Mouse (Mus musculus): Measurements from ENCODE around the gene Bach2. TPM values are rescaled to one million over a fixed set of nuclear protein-coding genes. Genes with fewer than 3 reads are reported as not detected.
A peak's percentile ranks its signal among the peaks of the same experiment; 100 is the strongest.

Bach2 gene
- polyA plus RNA-seq, 1 experiment from 2014 or later = 31.5 TPM

DNA sequence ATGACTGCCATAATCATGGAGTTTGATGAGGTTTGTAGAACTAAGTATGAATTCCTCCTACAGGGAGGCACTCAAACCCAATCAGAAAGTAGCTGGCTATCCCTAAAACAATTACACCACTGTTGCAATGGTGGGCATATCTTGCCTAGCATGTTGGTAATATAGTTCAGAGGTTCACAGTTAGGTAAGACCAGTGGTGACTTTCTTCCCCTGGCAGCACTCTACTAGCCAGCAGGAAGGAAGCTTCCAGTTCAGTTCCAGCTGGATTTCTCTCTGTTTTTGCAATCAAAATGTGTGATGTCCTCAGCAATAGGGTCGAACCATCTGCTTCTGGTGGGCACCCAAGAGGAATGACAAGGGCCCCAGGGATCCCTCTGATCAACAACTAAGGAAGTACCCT, 196.0 kb downstream of the Bach2 start:
- H3K27ac ChIP-seq = no peak overlapping the region
- H3K27me3 ChIP-seq (ENCODE audit: control insufficient read depth, insufficient read depth, low read length) = no peaks in the 10 kb centered on the region
- H3K4me2 ChIP-seq (replicated peaks) = no peak overlapping the region
- WGBS = 71% methylated on average over 1 of the region's 1 CpGs
- no peak overlapping the region for H3K4me3 ChIP-seq (replicated peaks; ENCODE audit: low read length)
- DNase-seq (ENCODE audit: low spot score) = no peak
- H3K9ac ChIP-seq = no peak overlapping the region
- ATAC-seq (ENCODE audit: low FRiP score) = no peak
- H3K9me3 ChIP-seq (ENCODE audit: control insufficient read depth, low read length) = no peaks in the 10 kb centered on the region
- H3K4me1 ChIP-seq (replicated peaks; ENCODE audit: control insufficient read depth, insufficient read depth, low read length) = peaks cover 42% of the 10 kb centered on the region
- no peaks in the 10 kb centered on the region for H3K36me3 ChIP-seq (replicated peaks; ENCODE audit: control insufficient read depth, insufficient read depth)

- 78% methylated on average over 11 of the region's 11 CpGs for WGBS
- no peak overlapping the region for H3K4me2 ChIP-seq (replicated peaks)
- H3K36me3 ChIP-seq (replicated peaks; ENCODE audit: control insufficient read depth, insufficient read depth) = no peaks in the 10 kb centered on the region
- H3K27me3 ChIP-seq (ENCODE audit: control insufficient read depth, insufficient read depth, low read length) = no peaks in the 10 kb centered on the region
- H3K4me3 ChIP-seq (replicated peaks; ENCODE audit: low read length) = no peak overlapping the region
- peaks cover 4% of the 10 kb centered on the region; the same call in 1 of the 2 replicates for H3K4me1 ChIP-seq (replicated peaks; ENCODE audit: control insufficient read depth, insufficient read depth, low read length)
- H3K9ac ChIP-seq = no peak overlapping the region
- ATAC-seq (ENCODE audit: low FRiP score) (peak; percentile 32; the same call in 1 of the 2 replicates), DNase-seq (ENCODE audit: low spot score) (no peak)
- H3K9me3 ChIP-seq (ENCODE audit: control insufficient read depth, low read length) = no peaks in the 10 kb centered on the region
- H3K27ac ChIP-seq = no peak overlapping the region
Measured at GRCm38 (mm10) chr4:32439974-32440739, 201.6 kb downstream of the Bach2 start.

DNA sequence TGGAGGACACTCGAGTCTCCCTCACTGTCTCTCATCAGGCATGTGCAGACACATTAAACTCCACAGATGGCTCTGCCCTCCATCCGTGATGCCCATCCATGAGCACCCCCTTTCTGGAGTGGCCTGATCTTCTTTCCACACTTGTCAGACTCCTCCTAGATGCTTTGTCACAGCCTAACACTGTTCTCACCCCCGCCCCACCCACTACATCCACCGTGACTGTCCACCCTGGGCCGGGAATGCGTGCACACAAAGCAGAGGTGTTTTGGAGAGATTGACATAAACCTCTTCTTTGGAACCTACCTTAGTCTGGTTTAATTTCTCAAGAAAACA, 202.1 kb downstream of the Bach2 start:
- Histone ChIP-seq H3K9ac (no peak overlapping the region), H3K27ac (no peak overlapping the region), H3K36me3 (replicated peaks; ENCODE audit: control insufficient read depth, insufficient read depth) (no peaks in the 10 kb centered on the region), H3K4me3 (replicated peaks; ENCODE audit: low read length) (no peak overlapping the region), H3K9me3 (ENCODE audit: control insufficient read depth, low read length) (0 out of 2 replicates have a peak, but pooled peaks cover 2% of the 10 kb centered on the region), H3K4me2 (replicated peaks) (no peak overlapping the region), H3K27me3 (ENCODE audit: control insufficient read depth, insufficient read depth, low read length) (no peaks in the 10 kb centered on the region), H3K4me1 (replicated peaks; ENCODE audit: control insufficient read depth, insufficient read depth, low read length) (peaks cover 4% of the 10 kb centered on the region; the same call in 1 of the 2 replicates)
- DNase-seq (ENCODE audit: low spot score) (no peak), ATAC-seq (ENCODE audit: low FRiP score) (peak; percentile 15; the same call in 1 of the 2 replicates)
- WGBS = 82% methylated on average over 6 of the region's 6 CpGs

DNA sequence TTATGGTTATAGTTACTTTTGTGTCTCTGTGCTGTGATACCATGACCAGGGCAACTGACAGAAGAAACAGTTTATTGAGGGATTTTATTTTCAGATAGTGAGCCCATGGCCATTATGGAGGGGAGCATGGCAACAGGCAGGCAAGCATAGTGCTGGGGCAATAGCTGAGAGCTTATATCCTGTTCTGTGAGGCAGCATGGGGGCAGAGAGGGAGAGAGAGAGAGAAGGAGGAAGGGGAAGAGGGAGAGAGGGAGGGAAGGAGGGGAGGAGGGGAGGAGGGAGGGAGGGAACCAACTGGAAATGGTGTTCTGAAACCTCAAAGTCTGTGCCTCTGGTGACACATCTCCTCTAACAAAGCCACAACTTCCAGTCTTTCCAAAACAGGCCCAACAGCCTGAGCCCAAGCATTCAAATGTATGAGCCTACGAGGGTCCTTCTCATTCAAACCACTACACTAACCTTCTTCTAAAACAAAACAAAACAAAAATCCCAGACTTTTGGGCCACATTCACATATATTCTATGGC, 206.1 kb downstream of the Bach2 start:
- Histone ChIP-seq H3K36me3 (replicated peaks; ENCODE audit: control insufficient read depth, insufficient read depth) (no peaks in the 10 kb centered on the region), H3K4me3 (replicated peaks; ENCODE audit: low read length) (no peak overlapping the region), H3K4me2 (replicated peaks) (no peak overlapping the region), H3K4me1 (replicated peaks; ENCODE audit: control insufficient read depth, insufficient read depth, low read length) (peaks cover 4% of the 10 kb centered on the region; the same call in 1 of the 2 replicates), H3K27me3 (ENCODE audit: control insufficient read depth, insufficient read depth, low read length) (no peaks in the 10 kb centered on the region), H3K9ac (no peak overlapping the region), H3K9me3 (ENCODE audit: control insufficient read depth, low read length) (0 out of 2 replicates have a peak, but pooled peaks cover 5% of the 10 kb centered on the region), H3K27ac (no peak overlapping the region)
- WGBS = 88% methylated on average over 1 of the region's 1 CpGs
- ATAC-seq (ENCODE audit: low FRiP score) = no peak
- DNase-seq (ENCODE audit: low spot score) = no peak

DNA sequence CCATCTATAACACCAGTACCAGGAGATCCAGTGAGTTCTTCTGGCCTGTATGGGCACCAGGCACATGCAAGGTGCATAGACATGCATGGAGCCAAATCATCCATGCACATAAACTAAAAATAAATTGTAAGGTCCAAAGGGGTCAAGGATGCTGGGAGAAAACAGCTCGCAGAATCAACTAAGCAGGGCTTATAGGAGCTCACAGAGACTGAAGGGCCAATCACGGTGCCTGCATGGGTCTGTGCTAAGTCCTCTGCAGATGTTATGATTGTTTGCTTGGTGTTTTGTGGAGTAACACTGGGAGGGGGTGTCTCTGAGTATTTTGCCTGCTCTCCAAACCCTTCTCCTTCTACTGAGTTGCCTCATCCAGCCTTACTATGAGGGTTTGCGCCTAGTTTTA, 209.2 kb downstream of the Bach2 start:
- 0 out of 2 replicates have a peak, but pooled peaks cover 5% of the 10 kb centered on the region for H3K9me3 ChIP-seq (ENCODE audit: control insufficient read depth, low read length)
- no peaks in the 10 kb centered on the region for H3K27me3 ChIP-seq (ENCODE audit: control insufficient read depth, insufficient read depth, low read length)
- ATAC-seq (ENCODE audit: low FRiP score) = no peak
- no peak overlapping the region for H3K27ac ChIP-seq
- H3K4me3 ChIP-seq (replicated peaks; ENCODE audit: low read length) = no peak overlapping the region
- no peak for DNase-seq (ENCODE audit: low spot score)
- H3K9ac ChIP-seq = no peak overlapping the region
- H3K4me2 ChIP-seq (replicated peaks) = no peak overlapping the region
- WGBS = 97% methylated on average over 3 of the region's 3 CpGs
- no peaks in the 10 kb centered on the region for H3K4me1 ChIP-seq (replicated peaks; ENCODE audit: control insufficient read depth, insufficient read depth, low read length)
- no peaks in the 10 kb centered on the region for H3K36me3 ChIP-seq (replicated peaks; ENCODE audit: control insufficient read depth, insufficient read depth)

DNA sequence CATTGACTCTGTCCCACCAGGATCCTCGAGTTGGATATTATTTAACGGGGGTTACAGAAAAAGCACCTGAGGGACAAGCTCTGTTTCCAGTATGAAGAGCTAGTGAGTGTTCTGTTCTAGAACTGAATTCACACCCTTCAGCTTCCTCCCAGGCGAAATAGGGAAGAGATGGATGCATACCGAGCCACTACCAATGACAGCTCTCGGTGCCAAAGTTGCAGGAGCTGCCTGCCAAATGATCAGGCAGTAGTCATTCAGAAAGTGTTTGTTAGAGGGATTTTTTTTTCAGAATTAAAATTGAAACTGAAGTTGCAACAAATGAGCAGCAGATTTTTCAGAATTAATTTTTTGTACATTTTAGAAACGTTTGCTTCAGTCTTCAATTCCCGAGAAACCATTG, 223.4 kb downstream of the Bach2 start:
- DNase-seq (ENCODE audit: low spot score) = no peak
- Histone ChIP-seq H3K4me2 (replicated peaks) (no peak overlapping the region), H3K27ac (no peak overlapping the region), H3K9ac (no peak overlapping the region), H3K27me3 (ENCODE audit: control insufficient read depth, insufficient read depth, low read length) (no peaks in the 10 kb centered on the region), H3K9me3 (ENCODE audit: control insufficient read depth, low read length) (no peaks in the 10 kb centered on the region), H3K36me3 (replicated peaks; ENCODE audit: control insufficient read depth, insufficient read depth) (no peaks in the 10 kb centered on the region), H3K4me1 (replicated peaks; ENCODE audit: control insufficient read depth, insufficient read depth, low read length) (no peaks in the 10 kb centered on the region), H3K4me3 (replicated peaks; ENCODE audit: low read length) (no peak overlapping the region)
- WGBS = 87% methylated on average over 7 of the region's 7 CpGs
- no peak for ATAC-seq (ENCODE audit: low FRiP score)

DNA sequence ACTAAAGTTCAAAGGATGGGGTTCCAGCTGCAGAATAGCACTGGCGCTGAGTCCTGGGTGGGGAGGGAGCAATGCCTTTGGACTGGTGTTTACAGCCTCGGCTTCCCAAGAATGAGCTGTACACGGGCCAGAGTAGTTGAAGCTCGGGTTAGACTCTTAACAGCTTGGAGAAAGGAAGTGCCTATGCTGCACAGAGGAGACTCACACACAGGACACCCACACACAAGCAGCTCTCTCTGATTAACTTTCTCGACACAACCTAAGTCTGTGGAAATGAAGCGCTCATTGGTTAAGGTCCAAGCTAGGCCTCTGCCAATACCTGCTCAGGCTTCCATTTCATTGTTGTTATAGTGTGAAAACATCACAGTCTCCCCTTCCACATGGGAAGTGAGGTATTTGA, 224.5 kb downstream of the Bach2 start:
- no peak overlapping the region for H3K27ac ChIP-seq
- no peak for DNase-seq (ENCODE audit: low spot score)
- WGBS = 90% methylated on average over 6 of the region's 6 CpGs
- no peaks in the 10 kb centered on the region for H3K27me3 ChIP-seq (ENCODE audit: control insufficient read depth, insufficient read depth, low read length)
- no peak overlapping the region for H3K9ac ChIP-seq
- H3K36me3 ChIP-seq (replicated peaks; ENCODE audit: control insufficient read depth, insufficient read depth) = no peaks in the 10 kb centered on the region
- no peak overlapping the region for H3K4me3 ChIP-seq (replicated peaks; ENCODE audit: low read length)
- ATAC-seq (ENCODE audit: low FRiP score) = no peak
- H3K4me2 ChIP-seq (replicated peaks) = no peak overlapping the region
- no peaks in the 10 kb centered on the region for H3K4me1 ChIP-seq (replicated peaks; ENCODE audit: control insufficient read depth, insufficient read depth, low read length)
- no peaks in the 10 kb centered on the region for H3K9me3 ChIP-seq (ENCODE audit: control insufficient read depth, low read length)

GRCm38 (mm10) chr4:32464540-32464939, 225.9 kb downstream of the Bach2 start:
- H3K9ac ChIP-seq = no peak overlapping the region
- H3K4me2 ChIP-seq (replicated peaks) = no peak overlapping the region
- no peak for DNase-seq (ENCODE audit: low spot score)
- H3K36me3 ChIP-seq (replicated peaks; ENCODE audit: control insufficient read depth, insufficient read depth) = no peaks in the 10 kb centered on the region
- no peak overlapping the region for H3K27ac ChIP-seq
- H3K4me3 ChIP-seq (replicated peaks; ENCODE audit: low read length) = no peak overlapping the region
- peaks cover 6% of the 10 kb centered on the region for H3K9me3 ChIP-seq (ENCODE audit: control insufficient read depth, low read length)
- WGBS = 89% methylated on average over 6 of the region's 6 CpGs
- ATAC-seq (ENCODE audit: low FRiP score) = no peak
- no peaks in the 10 kb centered on the region for H3K4me1 ChIP-seq (replicated peaks; ENCODE audit: control insufficient read depth, insufficient read depth, low read length)
- no peaks in the 10 kb centered on the region for H3K27me3 ChIP-seq (ENCODE audit: control insufficient read depth, insufficient read depth, low read length)

- H3K9me3 ChIP-seq (ENCODE audit: control insufficient read depth, low read length) = peaks cover 8% of the 10 kb centered on the region
- no peak overlapping the region for H3K9ac ChIP-seq
- no peak overlapping the region for H3K27ac ChIP-seq
- DNase-seq (ENCODE audit: low spot score) = no peak
- no peaks in the 10 kb centered on the region for H3K36me3 ChIP-seq (replicated peaks; ENCODE audit: control insufficient read depth, insufficient read depth)
- H3K27me3 ChIP-seq (ENCODE audit: control insufficient read depth, insufficient read depth, low read length) = no peaks in the 10 kb centered on the region
- no peak for ATAC-seq (ENCODE audit: low FRiP score)
- H3K4me3 ChIP-seq (replicated peaks; ENCODE audit: low read length) = no peak overlapping the region
- H3K4me2 ChIP-seq (replicated peaks) = no peak overlapping the region
- no peaks in the 10 kb centered on the region for H3K4me1 ChIP-seq (replicated peaks; ENCODE audit: control insufficient read depth, insufficient read depth, low read length)
- 82% methylated on average over 8 of the region's 8 CpGs for WGBS
Measured at GRCm38 (mm10) chr4:32466031-32466430, 227.4 kb downstream of the Bach2 start.

Measured in hindbrain, embryonic 14.5 days (tissue).